Mouse (Mus musculus): ENCODE data around the gene Herc3. TPM values are rescaled to one million over a fixed set of nuclear protein-coding genes. Genes with fewer than 3 reads are reported as not detected.

Gene Herc3
- polyA plus RNA-seq, 1 experiment from 2014 or later = 5.4 TPM

- H3K4me2 ChIP-seq (replicated peaks; ENCODE audit: low read depth, low read length) = no peak overlapping the region
Measured at GRCm38 (mm10) chr6:58907336-58907735, 76.1 kb downstream of the Herc3 start.

DNA sequence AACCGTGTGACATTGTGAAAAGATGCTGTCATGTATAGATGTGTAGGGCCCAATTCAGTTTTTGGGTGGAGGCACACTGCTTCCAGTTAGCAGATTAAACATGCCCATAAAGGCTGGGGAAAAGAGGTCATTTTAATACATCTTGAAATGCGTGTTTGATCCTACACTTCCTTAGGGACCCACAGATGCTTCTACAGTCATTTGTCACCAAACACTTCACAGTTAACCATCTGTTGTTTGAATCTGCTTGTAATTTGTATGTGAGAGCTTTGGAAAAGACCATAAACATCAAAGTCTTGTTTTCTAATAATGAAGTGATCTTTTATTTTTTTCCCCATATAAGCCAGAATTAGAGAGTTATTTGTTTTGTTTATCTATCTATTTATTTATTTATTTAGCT lies 76.5 kb downstream of the Herc3 start:
- Histone ChIP-seq H3K36me3 (ENCODE audit: insufficient read depth, low read length) (no peaks in the 10 kb centered on the region), H3K27me3 (replicated peaks; ENCODE audit: insufficient read depth, low read length) (no peaks in the 10 kb centered on the region), H3K4me3 (ENCODE audit: low read depth, low read length) (no peak overlapping the region), H3K9ac (replicated peaks; ENCODE audit: low read depth) (no peak overlapping the region), H3K4me2 (replicated peaks; ENCODE audit: low read depth, low read length) (no peak overlapping the region), H3K4me1 (ENCODE audit: insufficient read depth, low read depth, low read length) (no peaks in the 10 kb centered on the region), H3K9me3 (ENCODE audit: low read length) (no peaks in the 10 kb centered on the region; the same call in 1 of the 2 replicates), H3K27ac (ENCODE audit: low read length) (no peak overlapping the region)
- DNase-seq (ENCODE audit: low spot score) (no peak), ATAC-seq (no peak)
- 61% methylated on average over 2 of the region's 2 CpGs for WGBS
- TF ChIP-seq CTCF (IDR thresholded peaks at IDR 0.05) (no peak), EP300 (IDR thresholded peaks at IDR 0.05) (no peak)

More at GRCm38 (mm10) chr6:58907336-58907735, 76.1 kb downstream of the Herc3 start:
- no peaks in the 10 kb centered on the region for H3K4me1 ChIP-seq (ENCODE audit: insufficient read depth, low read depth, low read length)
- no peak overlapping the region for H3K9ac ChIP-seq (replicated peaks; ENCODE audit: low read depth)
- H3K4me3 ChIP-seq (ENCODE audit: low read depth, low read length) = no peak overlapping the region
- no peak for DNase-seq (ENCODE audit: low spot score)
- H3K27me3 ChIP-seq (replicated peaks; ENCODE audit: insufficient read depth, low read length) = no peaks in the 10 kb centered on the region
- H3K9me3 ChIP-seq (ENCODE audit: low read length) = no peaks in the 10 kb centered on the region; the same call in 1 of the 2 replicates
- no peak for TF ChIP-seq EP300 (IDR thresholded peaks at IDR 0.05)
- TF ChIP-seq CTCF (IDR thresholded peaks at IDR 0.05) = no peak
- WGBS = 77% methylated on average over 8 of the region's 8 CpGs
- H3K36me3 ChIP-seq (ENCODE audit: insufficient read depth, low read length) = no peaks in the 10 kb centered on the region
- no peak for ATAC-seq
- H3K27ac ChIP-seq (ENCODE audit: low read length) = no peak overlapping the region

GRCm38 (mm10) chr6:58912842-58913241 lies 81.6 kb downstream of the Herc3 start:
- H3K27me3 ChIP-seq (replicated peaks; ENCODE audit: insufficient read depth, low read length) = no peaks in the 10 kb centered on the region
- H3K4me2 ChIP-seq (replicated peaks; ENCODE audit: low read depth, low read length) = no peak overlapping the region
- no peaks in the 10 kb centered on the region for H3K36me3 ChIP-seq (ENCODE audit: insufficient read depth, low read length)
- H3K4me3 ChIP-seq (ENCODE audit: low read depth, low read length) = no peak overlapping the region
- no peak overlapping the region for H3K27ac ChIP-seq (ENCODE audit: low read length)
- DNase-seq (ENCODE audit: low spot score) (no peak), ATAC-seq (no peak)
- TF ChIP-seq EP300 (IDR thresholded peaks at IDR 0.05) = no peak
- no peak for TF ChIP-seq CTCF (IDR thresholded peaks at IDR 0.05)
- no peaks in the 10 kb centered on the region for H3K4me1 ChIP-seq (ENCODE audit: insufficient read depth, low read depth, low read length)
- H3K9ac ChIP-seq (replicated peaks; ENCODE audit: low read depth) = no peak overlapping the region
- 63% methylated on average over 5 of the region's 5 CpGs for WGBS
- H3K9me3 ChIP-seq (ENCODE audit: low read length) = no peaks in the 10 kb centered on the region

GRCm38 (mm10) chr6:58913551-58913950 lies 82.3 kb downstream of the Herc3 start:
- no peaks in the 10 kb centered on the region for H3K9me3 ChIP-seq (ENCODE audit: low read length)

GRCm38 (mm10) chr6:58913971-58914370 lies 82.7 kb downstream of the Herc3 start:
- Histone ChIP-seq H3K9ac (replicated peaks; ENCODE audit: low read depth) (no peak overlapping the region), H3K27ac (ENCODE audit: low read length) (no peak overlapping the region), H3K27me3 (replicated peaks; ENCODE audit: insufficient read depth, low read length) (no peaks in the 10 kb centered on the region), H3K4me1 (ENCODE audit: insufficient read depth, low read depth, low read length) (no peaks in the 10 kb centered on the region), H3K4me3 (ENCODE audit: low read depth, low read length) (no peak overlapping the region), H3K9me3 (ENCODE audit: low read length) (no peaks in the 10 kb centered on the region), H3K36me3 (ENCODE audit: insufficient read depth, low read length) (no peaks in the 10 kb centered on the region), H3K4me2 (replicated peaks; ENCODE audit: low read depth, low read length) (no peak overlapping the region)
- no peak for TF ChIP-seq EP300 (IDR thresholded peaks at IDR 0.05)
- TF ChIP-seq CTCF (IDR thresholded peaks at IDR 0.05) = no peak
- WGBS = 60% methylated on average over 5 of the region's 5 CpGs
- no peak for ATAC-seq
- DNase-seq (ENCODE audit: low spot score) = no peak

More at GRCm38 (mm10) chr6:58913551-58913950, 82.3 kb downstream of the Herc3 start:
- Histone ChIP-seq H3K36me3 (ENCODE audit: insufficient read depth, low read length) (no peaks in the 10 kb centered on the region), H3K4me2 (replicated peaks; ENCODE audit: low read depth, low read length) (no peak overlapping the region), H3K9ac (replicated peaks; ENCODE audit: low read depth) (no peak overlapping the region), H3K4me3 (ENCODE audit: low read depth, low read length) (no peak overlapping the region), H3K4me1 (ENCODE audit: insufficient read depth, low read depth, low read length) (no peaks in the 10 kb centered on the region), H3K27me3 (replicated peaks; ENCODE audit: insufficient read depth, low read length) (no peaks in the 10 kb centered on the region), H3K27ac (ENCODE audit: low read length) (no peak overlapping the region)
- WGBS = 43% methylated on average over 3 of the region's 3 CpGs
- ATAC-seq (no peak), DNase-seq (ENCODE audit: low spot score) (peak; percentile 30)
- no peak for TF ChIP-seq EP300 (IDR thresholded peaks at IDR 0.05)

DNA sequence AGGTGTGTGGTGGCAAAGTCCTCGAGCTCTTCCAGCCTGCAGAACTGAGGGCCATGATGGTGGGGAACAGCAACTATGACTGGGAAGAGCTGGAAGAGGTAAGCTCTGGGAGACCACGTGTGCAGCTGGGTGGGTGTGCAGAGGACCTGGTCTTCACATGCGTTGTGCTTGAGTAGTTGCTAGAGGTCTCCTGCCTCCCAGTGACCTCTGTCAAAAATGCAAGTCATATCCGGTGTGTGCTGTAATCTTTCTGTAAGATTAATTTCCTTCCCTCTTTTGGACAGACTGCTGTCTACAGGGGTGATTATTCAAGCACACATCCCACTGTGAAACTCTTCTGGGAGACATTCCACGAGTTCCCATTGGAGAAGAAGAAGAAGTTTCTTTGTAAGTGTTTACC lies 85.2 kb downstream of the Herc3 start:
- ATAC-seq = no peak
- no peaks in the 10 kb centered on the region for H3K4me1 ChIP-seq (ENCODE audit: insufficient read depth, low read depth, low read length)
- no peak overlapping the region for H3K4me3 ChIP-seq (ENCODE audit: low read depth, low read length)

DNA sequence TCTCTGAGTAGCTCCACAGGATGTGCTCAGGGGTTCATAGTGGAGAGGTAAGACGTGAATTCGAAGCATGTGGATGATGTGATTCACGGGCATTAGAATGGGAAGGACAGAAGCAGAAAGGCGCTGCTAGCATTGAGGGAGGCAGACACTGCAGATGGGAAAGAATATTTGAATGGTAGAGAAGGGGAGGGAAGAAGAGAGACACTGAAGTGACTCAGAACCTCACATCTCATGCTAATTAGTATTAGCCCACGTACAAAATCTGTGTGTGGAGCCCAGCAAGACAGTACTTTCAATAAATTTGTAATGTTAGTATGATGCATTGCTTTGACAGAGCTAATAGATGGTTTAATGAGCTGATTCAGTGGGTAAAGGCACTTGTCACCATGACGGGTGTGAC lies 89.5 kb downstream of the Herc3 start:
- Histone ChIP-seq H3K4me3 (ENCODE audit: low read depth, low read length) (no peak overlapping the region), H3K4me1 (ENCODE audit: insufficient read depth, low read depth, low read length) (no peaks in the 10 kb centered on the region), H3K4me2 (replicated peaks; ENCODE audit: low read depth, low read length) (no peak overlapping the region), H3K27me3 (replicated peaks; ENCODE audit: insufficient read depth, low read length) (no peaks in the 10 kb centered on the region), H3K9me3 (ENCODE audit: low read length) (no peaks in the 10 kb centered on the region), H3K9ac (replicated peaks; ENCODE audit: low read depth) (no peak overlapping the region), H3K36me3 (ENCODE audit: insufficient read depth, low read length) (no peaks in the 10 kb centered on the region), H3K27ac (ENCODE audit: low read length) (no peak overlapping the region)
- no peak for ATAC-seq
- no peak for TF ChIP-seq CTCF (IDR thresholded peaks at IDR 0.05)
- no peak for TF ChIP-seq EP300 (IDR thresholded peaks at IDR 0.05)
- WGBS = 82% methylated on average over 6 of the region's 6 CpGs
- no peak for DNase-seq (ENCODE audit: low spot score)

More for the DNA sequence above, 85.2 kb downstream of the Herc3 start:
- Histone ChIP-seq H3K36me3 (ENCODE audit: insufficient read depth, low read length) (no peaks in the 10 kb centered on the region), H3K9ac (replicated peaks; ENCODE audit: low read depth) (no peak overlapping the region), H3K9me3 (ENCODE audit: low read length) (no peaks in the 10 kb centered on the region), H3K27me3 (replicated peaks; ENCODE audit: insufficient read depth, low read length) (no peaks in the 10 kb centered on the region), H3K4me2 (replicated peaks; ENCODE audit: low read depth, low read length) (no peak overlapping the region), H3K27ac (ENCODE audit: low read length) (no peak overlapping the region)
- DNase-seq (ENCODE audit: low spot score) = no peak
- 67% methylated on average over 5 of the region's 5 CpGs for WGBS
- no peak for TF ChIP-seq EP300 (IDR thresholded peaks at IDR 0.05)
- TF ChIP-seq CTCF (IDR thresholded peaks at IDR 0.05) = no peak
